Mouse (Mus musculus): Measurements from ENCODE around the gene Smad3. TPM values are rescaled to one million over a fixed set of nuclear protein-coding genes. Genes with fewer than 3 reads are reported as not detected.

Smad3 gene
- polyA plus RNA-seq, 1 experiment: 33.5 TPM

GRCm38 (mm10) chr9:63758641-63759391 lies 1.0 kb upstream of the Smad3 start:
- Histone ChIP-seq H3K4me3 (ENCODE audit: insufficient read depth, low read depth, low read length) (peak overlapping the region; percentile 82), H3K27ac (ENCODE audit: insufficient read depth, low read depth, low read length) (peak overlapping the region; percentile 94), H3K36me3 (ENCODE audit: control insufficient read depth, insufficient read depth, low read length) (no peaks in the 10 kb centered on the region), H3K4me1 (ENCODE audit: control insufficient read depth, insufficient read depth, low read length) (peaks cover 29% of the 10 kb centered on the region), H3K27me3 (replicated peaks; ENCODE audit: control insufficient read depth, insufficient read depth, low read length) (no peaks in the 10 kb centered on the region)
- peak; percentile 73 for DNase-seq
- 17% methylated on average over 23 of the region's 23 CpGs for WGBS
- no peak for TF ChIP-seq POLR2A (IDR thresholded peaks at IDR 0.05; ENCODE audit: low read depth, low read length)
- no peak for TF ChIP-seq CTCF (conservative IDR thresholded peaks at IDR 0.05; ENCODE audit: insufficient read depth, insufficient read length, low read depth, low read length)

DNA sequence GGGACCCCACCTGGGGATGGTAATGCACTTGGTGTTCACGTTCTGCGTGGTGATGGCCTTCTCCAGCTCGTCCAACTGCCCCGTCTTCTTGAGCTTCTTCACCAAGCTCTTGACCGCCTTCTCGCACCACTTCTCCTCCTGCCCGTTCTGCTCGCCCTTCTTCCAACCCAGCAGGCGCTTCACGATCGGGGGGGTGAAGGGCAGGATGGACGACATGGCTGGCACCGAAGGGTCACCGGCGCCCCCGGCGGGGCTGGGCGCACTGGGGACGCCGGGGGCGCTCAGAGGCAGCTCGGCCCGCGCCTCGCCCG lies 377 bp downstream of the Smad3 start:
- H3K36me3 ChIP-seq (ENCODE audit: control insufficient read depth, insufficient read depth, low read length): no peaks in the 10 kb centered on the region
- H3K27ac ChIP-seq (ENCODE audit: insufficient read depth, low read depth, low read length): peak overlapping the region; percentile 94
- WGBS: 1% methylated on average over 26 of the region's 26 CpGs
- H3K4me1 ChIP-seq (ENCODE audit: control insufficient read depth, insufficient read depth, low read length): peaks cover 35% of the 10 kb centered on the region
- no peak for TF ChIP-seq CTCF (conservative IDR thresholded peaks at IDR 0.05; ENCODE audit: insufficient read depth, insufficient read length, low read depth, low read length)
- no peak for TF ChIP-seq POLR2A (IDR thresholded peaks at IDR 0.05; ENCODE audit: low read depth, low read length)
- no peak for DNase-seq
- peak overlapping the region; percentile 82 for H3K4me3 ChIP-seq (ENCODE audit: insufficient read depth, low read depth, low read length)
- H3K27me3 ChIP-seq (replicated peaks; ENCODE audit: control insufficient read depth, insufficient read depth, low read length): no peaks in the 10 kb centered on the region

DNA sequence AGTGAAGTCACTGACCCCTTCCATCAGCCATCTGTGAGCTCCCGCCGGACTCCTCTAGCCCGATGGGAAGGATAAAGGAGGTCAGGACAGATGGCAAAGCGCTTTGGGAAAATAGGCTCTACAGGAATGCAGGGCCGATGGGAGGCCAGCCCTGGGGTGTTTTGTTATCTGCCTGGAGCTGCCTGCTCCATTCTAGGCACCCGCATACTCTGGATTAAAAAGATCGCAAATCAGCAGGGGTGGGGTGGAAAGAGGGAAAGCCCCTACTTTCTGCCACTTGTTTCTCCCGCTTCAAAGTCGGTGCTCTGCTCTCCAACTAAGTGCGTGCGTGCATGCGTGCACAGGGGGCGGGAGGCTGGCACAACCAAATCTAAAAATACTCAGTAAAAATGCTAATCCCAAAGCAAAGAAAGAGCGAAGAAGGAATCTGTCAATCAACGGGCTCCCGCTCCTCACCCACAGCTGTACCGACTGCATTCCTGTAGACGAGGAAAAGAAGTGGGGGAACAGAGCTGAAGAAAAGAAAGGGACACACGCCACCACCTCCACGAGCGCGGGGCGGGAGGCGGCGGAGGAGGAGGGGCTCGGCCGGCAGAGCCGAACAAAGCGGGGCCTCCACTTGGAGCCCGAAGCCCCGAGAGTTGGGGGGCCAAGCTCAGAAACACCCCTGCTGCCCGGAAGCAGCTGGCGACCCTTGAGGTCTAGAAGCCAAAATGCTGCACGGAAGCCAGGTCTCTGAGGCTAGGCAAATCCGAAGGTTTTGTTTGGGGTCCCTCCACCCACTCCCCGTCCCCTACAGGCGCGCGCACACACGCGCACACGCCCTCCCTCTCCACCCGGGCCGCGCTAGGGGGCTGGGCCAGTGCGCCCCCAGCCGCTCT lies 973 bp downstream of the Smad3 start:
- DNase-seq: peak; percentile 36
- TF ChIP-seq POLR2A (IDR thresholded peaks at IDR 0.05; ENCODE audit: low read depth, low read length): no peak
- TF ChIP-seq CTCF (conservative IDR thresholded peaks at IDR 0.05; ENCODE audit: insufficient read depth, insufficient read length, low read depth, low read length): no peak
- Histone ChIP-seq H3K36me3 (ENCODE audit: control insufficient read depth, insufficient read depth, low read length) (no peaks in the 10 kb centered on the region), H3K4me1 (ENCODE audit: control insufficient read depth, insufficient read depth, low read length) (peaks cover 35% of the 10 kb centered on the region), H3K27ac (ENCODE audit: insufficient read depth, low read depth, low read length) (peak overlapping the region; percentile 94), H3K27me3 (replicated peaks; ENCODE audit: control insufficient read depth, insufficient read depth, low read length) (no peaks in the 10 kb centered on the region), H3K4me3 (ENCODE audit: insufficient read depth, low read depth, low read length) (peak overlapping the region; percentile 82)
- WGBS: 1% methylated on average over 47 of the region's 47 CpGs

DNA sequence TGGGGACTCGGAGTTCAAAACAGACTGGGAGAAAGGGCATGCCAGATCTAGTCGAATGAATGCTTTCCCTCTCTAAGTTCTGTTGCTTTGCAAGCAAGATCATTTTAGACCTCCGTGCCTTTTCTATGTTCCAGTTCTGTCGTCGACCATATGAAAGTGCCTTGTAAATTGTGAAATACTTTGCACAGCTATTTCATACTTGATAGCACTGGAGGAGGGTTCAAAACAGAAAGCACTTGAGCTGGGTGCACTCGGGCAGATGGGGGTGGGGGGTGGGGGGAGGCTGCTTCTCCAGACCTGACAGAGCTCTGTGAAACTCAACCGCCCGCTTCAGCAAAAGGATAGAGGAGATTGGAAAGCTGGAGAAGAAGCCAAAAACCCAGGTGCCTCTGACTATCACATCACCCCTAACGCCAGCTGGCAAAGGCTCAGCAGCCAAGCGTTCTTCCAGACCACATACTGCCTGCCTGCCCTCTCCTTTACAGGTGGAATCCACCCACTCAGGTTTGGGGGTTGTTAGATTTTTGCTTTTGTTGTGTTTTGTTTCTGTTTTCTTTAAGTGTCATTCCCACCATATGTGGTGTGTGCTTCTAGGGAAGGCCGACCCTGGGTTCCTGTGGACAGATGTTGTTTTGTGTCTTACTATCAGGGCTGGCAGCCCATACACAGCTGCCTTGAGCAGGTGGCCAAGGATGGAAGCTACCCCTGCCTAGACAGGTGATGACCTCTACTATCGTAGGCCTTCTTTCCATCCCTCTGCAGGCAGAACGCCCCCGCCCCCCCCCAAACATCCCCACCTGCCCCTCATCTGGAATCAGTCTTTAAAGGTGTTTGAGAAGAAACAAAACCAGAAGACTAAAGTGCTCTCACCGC lies 1.9 kb downstream of the Smad3 start:
- peak overlapping the region; percentile 82 for H3K4me3 ChIP-seq (ENCODE audit: insufficient read depth, low read depth, low read length)
- no peak for DNase-seq
- H3K27me3 ChIP-seq (replicated peaks; ENCODE audit: control insufficient read depth, insufficient read depth, low read length): no peaks in the 10 kb centered on the region
- H3K27ac ChIP-seq (ENCODE audit: insufficient read depth, low read depth, low read length): peak overlapping the region; percentile 18
- H3K36me3 ChIP-seq (ENCODE audit: control insufficient read depth, insufficient read depth, low read length): no peaks in the 10 kb centered on the region
- TF ChIP-seq CTCF (conservative IDR thresholded peaks at IDR 0.05; ENCODE audit: insufficient read depth, insufficient read length, low read depth, low read length) (no peak), POLR2A (IDR thresholded peaks at IDR 0.05; ENCODE audit: low read depth, low read length) (no peak)
- 11% methylated on average over 15 of the region's 15 CpGs for WGBS
- peaks cover 35% of the 10 kb centered on the region for H3K4me1 ChIP-seq (ENCODE audit: control insufficient read depth, insufficient read depth, low read length)

DNA sequence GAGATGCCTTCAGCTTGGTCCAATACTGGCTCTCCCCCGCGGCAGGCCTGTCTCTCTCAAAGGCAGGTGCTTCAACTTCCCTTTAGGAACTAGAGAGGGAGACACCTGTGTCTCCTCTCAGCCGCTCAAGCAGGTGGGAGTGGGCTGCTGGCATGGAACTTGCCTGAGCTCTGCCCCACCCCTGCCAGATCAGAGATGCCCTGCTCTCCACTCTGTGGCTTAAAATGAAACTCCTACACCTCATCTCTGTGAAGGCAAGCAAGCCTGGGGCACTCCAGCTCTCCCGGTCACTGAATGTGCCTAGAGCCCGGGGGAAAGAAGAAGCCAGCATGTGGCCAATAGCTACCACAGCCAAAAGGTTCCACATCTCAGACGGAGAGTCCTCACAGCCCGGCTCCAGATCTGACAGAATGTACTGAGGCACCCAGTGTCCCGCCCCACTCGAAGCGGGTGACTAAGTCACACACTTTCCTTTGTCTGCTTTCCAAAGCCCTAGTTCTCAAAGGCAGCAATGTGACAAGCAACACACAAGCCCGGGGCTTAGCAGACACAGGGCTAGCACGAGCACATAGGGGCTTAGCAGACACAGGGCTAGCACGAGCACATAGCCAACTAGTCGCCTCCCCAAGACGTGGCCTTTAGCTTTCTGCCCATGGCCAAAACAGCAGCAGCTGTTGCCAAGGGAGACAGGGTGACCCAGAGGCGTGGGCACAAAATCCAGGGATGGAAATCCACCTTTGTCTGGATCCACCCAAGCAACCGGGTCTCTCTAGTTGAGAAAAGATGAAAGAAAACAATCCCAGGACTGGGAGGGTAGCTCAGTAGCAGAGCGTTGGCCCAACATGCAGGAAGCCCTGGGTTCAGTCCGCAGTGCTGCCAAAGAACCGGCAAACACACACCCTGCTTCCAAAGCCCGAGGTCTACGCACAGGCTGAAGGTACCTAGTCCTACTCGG lies 3.0 kb downstream of the Smad3 start:
- TF ChIP-seq POLR2A (IDR thresholded peaks at IDR 0.05; ENCODE audit: low read depth, low read length) (no peak), CTCF (conservative IDR thresholded peaks at IDR 0.05; ENCODE audit: insufficient read depth, insufficient read length, low read depth, low read length) (no peak)
- Histone ChIP-seq H3K27ac (ENCODE audit: insufficient read depth, low read depth, low read length) (no peak overlapping the region; the same call in 1 of the 2 replicates), H3K36me3 (ENCODE audit: control insufficient read depth, insufficient read depth, low read length) (no peaks in the 10 kb centered on the region), H3K4me3 (ENCODE audit: insufficient read depth, low read depth, low read length) (peak overlapping the region; percentile 19), H3K4me1 (ENCODE audit: control insufficient read depth, insufficient read depth, low read length) (peaks cover 39% of the 10 kb centered on the region), H3K27me3 (replicated peaks; ENCODE audit: control insufficient read depth, insufficient read depth, low read length) (no peaks in the 10 kb centered on the region)
- WGBS: 20% methylated on average over 23 of the region's 23 CpGs
- DNase-seq: peak; percentile 32

- H3K4me1 ChIP-seq (ENCODE audit: control insufficient read depth, insufficient read depth, low read length): peaks cover 40% of the 10 kb centered on the region
- no peak overlapping the region for H3K27ac ChIP-seq (ENCODE audit: insufficient read depth, low read depth, low read length)
- DNase-seq: peak; percentile 72
- TF ChIP-seq CTCF (conservative IDR thresholded peaks at IDR 0.05; ENCODE audit: insufficient read depth, insufficient read length, low read depth, low read length) (no peak), POLR2A (IDR thresholded peaks at IDR 0.05; ENCODE audit: low read depth, low read length) (no peak)
- WGBS: 39% methylated on average over 5 of the region's 5 CpGs
- no peaks in the 10 kb centered on the region for H3K27me3 ChIP-seq (replicated peaks; ENCODE audit: control insufficient read depth, insufficient read depth, low read length)
- no peaks in the 10 kb centered on the region for H3K36me3 ChIP-seq (ENCODE audit: control insufficient read depth, insufficient read depth, low read length)
- H3K4me3 ChIP-seq (ENCODE audit: insufficient read depth, low read depth, low read length): no peak overlapping the region
These were observed 3.8 kb downstream of the Smad3 start for GRCm38 (mm10) chr9:63754039-63754438.
